Mouse (Mus musculus): ENCODE data around the gene Tmem211. TPM values are rescaled to one million over a fixed set of nuclear protein-coding genes. Genes with fewer than 3 reads are reported as not detected.

The Tmem211 gene
- polyA plus RNA-seq, 1 experiment from 2014 or later, result not detected

DNA sequence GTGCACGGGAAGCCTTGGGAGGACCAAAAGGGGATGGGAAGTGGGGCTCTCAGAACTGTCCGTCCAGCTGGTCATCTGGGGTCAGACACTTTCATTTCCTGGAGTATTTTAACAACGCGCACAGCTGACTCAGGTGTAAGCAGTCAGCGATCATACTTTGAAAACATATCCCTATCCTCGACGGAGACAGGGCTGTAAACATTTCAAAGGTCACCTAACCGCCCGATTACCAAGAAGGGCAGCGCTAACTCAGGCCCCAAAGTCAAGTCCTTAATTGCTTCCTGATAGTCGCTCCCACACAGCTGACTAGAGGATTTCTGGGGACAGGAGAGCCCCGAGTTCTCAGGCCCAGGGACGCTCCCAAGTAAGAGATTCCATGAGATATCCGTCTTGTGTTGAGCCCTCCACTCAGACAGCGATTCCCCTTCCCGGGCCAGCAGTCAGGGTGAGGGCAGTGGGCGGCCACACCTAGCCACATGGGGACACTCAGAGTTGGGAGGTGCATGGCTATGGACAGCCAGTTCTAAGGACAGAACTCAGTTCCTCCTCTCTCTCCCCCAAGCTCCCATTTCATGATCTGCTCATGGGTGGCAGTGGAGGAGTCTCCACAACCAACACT, 8.0 kb upstream of the Tmem211 start:
- Histone ChIP-seq H3K27me3 (ENCODE audit: control insufficient read depth, insufficient read depth, low read length) (no peaks in the 10 kb centered on the region), H3K4me2 (replicated peaks) (no peak overlapping the region), H3K36me3 (replicated peaks; ENCODE audit: control insufficient read depth, insufficient read depth) (no peaks in the 10 kb centered on the region), H3K4me3 (replicated peaks; ENCODE audit: low read length) (no peak overlapping the region), H3K9me3 (ENCODE audit: control insufficient read depth, low read length) (no peaks in the 10 kb centered on the region), H3K4me1 (replicated peaks; ENCODE audit: control insufficient read depth, insufficient read depth, low read length) (no peaks in the 10 kb centered on the region), H3K27ac (no peak overlapping the region), H3K9ac (no peak overlapping the region)
- DNase-seq (ENCODE audit: low spot score) (no peak), ATAC-seq (ENCODE audit: low FRiP score) (no peak)
- WGBS, result 87% methylated on average over 17 of the region's 17 CpGs

DNA sequence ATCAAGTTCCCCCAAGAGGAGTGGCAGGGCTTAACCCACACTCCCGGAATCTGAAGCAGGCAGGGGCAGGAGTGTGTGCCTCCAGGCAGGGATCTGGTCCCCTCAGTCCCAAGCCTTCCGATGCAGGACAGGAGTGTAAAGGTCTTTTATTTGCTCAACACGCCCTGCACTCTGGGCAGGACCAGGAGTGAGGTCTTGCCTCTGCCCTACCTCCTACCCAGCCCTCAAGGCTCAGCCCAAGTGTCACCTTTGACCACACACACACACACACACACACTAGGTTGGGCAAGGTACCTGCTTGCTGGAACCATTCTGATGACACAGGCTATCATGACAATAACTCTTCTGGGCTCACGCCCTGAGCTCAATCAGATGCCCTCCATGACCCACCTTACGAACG, 7.3 kb upstream of the Tmem211 start:
- H3K9ac ChIP-seq, result no peak overlapping the region
- no peaks in the 10 kb centered on the region for H3K36me3 ChIP-seq (replicated peaks; ENCODE audit: control insufficient read depth, insufficient read depth)
- ATAC-seq (ENCODE audit: low FRiP score) (no peak), DNase-seq (ENCODE audit: low spot score) (no peak)
- H3K4me1 ChIP-seq (replicated peaks; ENCODE audit: control insufficient read depth, insufficient read depth, low read length), result no peaks in the 10 kb centered on the region
- no peaks in the 10 kb centered on the region for H3K9me3 ChIP-seq (ENCODE audit: control insufficient read depth, low read length)
- WGBS, result 85% methylated on average over 6 of the region's 6 CpGs
- no peaks in the 10 kb centered on the region for H3K27me3 ChIP-seq (ENCODE audit: control insufficient read depth, insufficient read depth, low read length)
- no peak overlapping the region for H3K27ac ChIP-seq
- no peak overlapping the region for H3K4me3 ChIP-seq (replicated peaks; ENCODE audit: low read length)
- H3K4me2 ChIP-seq (replicated peaks), result no peak overlapping the region

DNA sequence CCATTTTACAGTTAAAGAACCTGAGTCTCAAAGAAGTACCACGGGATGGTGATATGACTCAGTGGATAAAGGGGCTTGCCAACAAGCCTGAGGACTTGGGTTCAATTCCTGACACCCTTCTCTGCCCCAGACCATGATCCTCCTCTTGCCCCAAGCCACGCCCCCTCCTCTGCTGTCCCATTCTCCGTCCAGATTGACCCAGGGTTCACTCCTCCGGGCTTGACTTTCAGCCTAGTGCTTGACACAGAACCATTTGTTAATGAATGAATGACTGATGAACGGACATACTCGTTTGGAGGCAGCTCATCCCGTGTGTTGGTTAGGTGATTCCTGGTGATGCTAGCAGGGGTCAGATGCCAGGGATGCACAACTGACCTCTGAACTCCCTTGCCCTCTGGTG, 6.8 kb upstream of the Tmem211 start:
- H3K9me3 ChIP-seq (ENCODE audit: control insufficient read depth, low read length), result no peaks in the 10 kb centered on the region
- no peaks in the 10 kb centered on the region for H3K4me1 ChIP-seq (replicated peaks; ENCODE audit: control insufficient read depth, insufficient read depth, low read length)
- 56% methylated on average over 7 of the region's 7 CpGs for WGBS
- no peak overlapping the region for H3K27ac ChIP-seq
- no peaks in the 10 kb centered on the region for H3K27me3 ChIP-seq (ENCODE audit: control insufficient read depth, insufficient read depth, low read length)
- H3K36me3 ChIP-seq (replicated peaks; ENCODE audit: control insufficient read depth, insufficient read depth), result no peaks in the 10 kb centered on the region
- no peak overlapping the region for H3K4me3 ChIP-seq (replicated peaks; ENCODE audit: low read length)
- no peak for DNase-seq (ENCODE audit: low spot score)
- H3K9ac ChIP-seq, result no peak overlapping the region
- H3K4me2 ChIP-seq (replicated peaks), result no peak overlapping the region
- ATAC-seq (ENCODE audit: low FRiP score), result no peak

DNA sequence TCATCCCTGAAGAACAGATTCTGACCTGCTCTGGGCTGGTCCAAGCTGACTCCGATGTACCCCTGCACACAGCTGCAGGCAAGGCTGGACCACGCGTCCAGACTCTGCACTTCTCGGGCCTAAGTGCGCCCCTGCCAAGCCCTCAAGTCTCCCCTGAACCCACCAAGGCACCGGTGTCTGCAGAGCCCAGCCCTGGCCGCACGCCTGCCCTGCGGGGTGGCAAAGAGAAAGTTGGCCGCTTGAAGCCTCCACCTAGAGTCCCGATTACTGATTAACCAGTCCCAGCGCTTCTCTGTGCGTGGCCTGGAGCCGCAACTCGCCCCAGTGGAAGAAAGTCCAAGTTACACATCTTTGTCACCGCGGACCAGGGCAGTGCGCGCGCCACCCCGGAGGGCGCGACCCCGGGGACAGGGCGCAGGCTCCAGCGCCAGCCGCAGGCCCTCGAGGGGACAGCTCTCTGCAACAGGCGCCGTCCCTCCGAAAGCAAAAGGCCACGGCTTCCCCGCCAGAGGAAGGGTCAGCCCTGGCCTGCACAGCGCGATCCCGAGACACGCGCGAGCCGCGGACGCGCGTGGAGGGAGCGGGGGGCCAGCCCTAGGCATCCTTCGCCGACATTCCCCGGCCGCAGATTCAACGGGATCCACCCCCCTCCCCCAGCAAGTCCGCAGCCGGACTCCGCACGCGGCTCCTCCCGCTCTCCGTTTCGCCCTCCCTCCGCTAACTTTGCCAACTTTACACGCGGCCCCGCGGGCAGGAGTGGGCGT, 6.1 kb upstream of the Tmem211 start:
- H3K4me3 ChIP-seq (replicated peaks; ENCODE audit: low read length), result peak overlapping the region; percentile 58
- H3K4me1 ChIP-seq (replicated peaks; ENCODE audit: control insufficient read depth, insufficient read depth, low read length), result 0 out of 2 replicates have a peak, but pooled peaks cover 3% of the 10 kb centered on the region
- no peaks in the 10 kb centered on the region for H3K36me3 ChIP-seq (replicated peaks; ENCODE audit: control insufficient read depth, insufficient read depth)
- H3K9ac ChIP-seq, result peak overlapping the region; percentile 44
- H3K27me3 ChIP-seq (ENCODE audit: control insufficient read depth, insufficient read depth, low read length), result no peaks in the 10 kb centered on the region
- H3K4me2 ChIP-seq (replicated peaks), result peak overlapping the region; percentile 69
- no peak for DNase-seq (ENCODE audit: low spot score)
- ATAC-seq (ENCODE audit: low FRiP score), result peak; percentile 31; the same call in 1 of the 2 replicates
- no peak overlapping the region for H3K27ac ChIP-seq
- 1% methylated on average over 59 of the region's 64 CpGs for WGBS
- no peaks in the 10 kb centered on the region for H3K9me3 ChIP-seq (ENCODE audit: control insufficient read depth, low read length)

DNA sequence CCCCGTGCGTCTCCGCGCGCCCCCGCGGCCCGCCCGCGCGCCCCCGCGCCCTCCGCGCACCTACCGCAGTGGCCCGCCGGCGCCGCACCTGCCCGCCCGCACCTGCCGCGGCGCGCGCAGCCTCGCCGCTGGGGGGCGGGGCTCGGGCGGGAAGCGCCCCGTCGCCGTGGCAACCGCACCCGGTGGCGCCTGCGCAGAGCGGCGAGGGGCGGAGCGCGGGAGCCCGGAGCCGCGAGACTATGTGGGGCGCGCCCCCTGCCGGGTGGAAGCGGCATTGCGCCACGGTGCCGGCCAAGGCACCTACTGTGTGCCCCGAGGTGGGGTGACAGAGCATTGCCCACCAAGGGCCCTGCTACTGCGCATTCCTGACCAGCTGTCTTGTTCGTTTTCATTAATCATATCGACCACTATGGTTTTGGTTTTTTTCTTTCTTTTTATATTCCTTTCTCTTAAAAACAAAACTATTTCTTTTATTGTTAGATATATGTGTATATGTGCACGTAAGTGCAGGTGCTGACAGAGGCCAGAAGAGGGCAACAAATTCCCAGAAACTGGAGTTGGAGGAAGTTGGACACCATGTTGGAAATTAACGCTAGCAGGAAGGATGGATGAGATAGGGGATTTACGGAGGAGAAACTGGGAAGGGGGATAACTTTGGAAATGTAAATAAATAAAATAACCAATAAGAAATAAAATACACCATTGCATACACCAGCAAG, 5.4 kb upstream of the Tmem211 start, which contains the start of gene 2900026A02Rik:
Gene 2900026A02Rik (minus strand): TSS at position 90 of the 719 bp plus-strand sequence.
- peak; percentile 33; the same call in 1 of the 2 replicates for ATAC-seq (ENCODE audit: low FRiP score)
- WGBS, result 9% methylated on average over 45 of the region's 62 CpGs

DNA sequence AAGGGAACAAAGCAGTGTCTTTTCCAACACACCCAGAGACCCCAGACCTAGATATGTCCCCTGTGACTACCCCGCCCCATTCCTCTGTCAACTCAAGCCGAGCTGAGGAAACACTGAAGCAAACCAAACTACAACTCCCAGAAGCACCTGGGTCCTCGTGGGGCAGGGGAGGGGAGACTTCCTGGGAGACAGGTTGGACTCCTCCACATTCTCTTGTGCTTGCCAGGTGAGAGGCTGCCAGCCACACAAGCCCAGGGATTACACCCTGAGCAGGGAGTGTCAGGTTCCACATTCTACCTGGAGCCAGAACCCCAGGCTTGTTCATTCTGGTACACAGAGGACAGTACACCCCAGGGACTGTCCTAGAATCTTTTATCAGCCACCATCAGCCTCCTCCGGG, 2.8 kb upstream of the Tmem211 start:
- H3K9me3 ChIP-seq (ENCODE audit: control insufficient read depth, low read length), result no peaks in the 10 kb centered on the region
- no peak overlapping the region for H3K27ac ChIP-seq
- DNase-seq (ENCODE audit: low spot score) (no peak), ATAC-seq (ENCODE audit: low FRiP score) (no peak)
- no peak overlapping the region for H3K9ac ChIP-seq
- H3K4me2 ChIP-seq (replicated peaks), result no peak overlapping the region
- H3K36me3 ChIP-seq (replicated peaks; ENCODE audit: control insufficient read depth, insufficient read depth), result no peaks in the 10 kb centered on the region
- H3K4me3 ChIP-seq (replicated peaks; ENCODE audit: low read length), result no peak overlapping the region
- H3K4me1 ChIP-seq (replicated peaks; ENCODE audit: control insufficient read depth, insufficient read depth, low read length), result peaks cover 11% of the 10 kb centered on the region; the same call in 1 of the 2 replicates
- WGBS, result 61% methylated on average over 4 of the region's 4 CpGs
- H3K27me3 ChIP-seq (ENCODE audit: control insufficient read depth, insufficient read depth, low read length), result no peaks in the 10 kb centered on the region

More for the DNA sequence above, 5.4 kb upstream of the Tmem211 start, which contains the start of gene 2900026A02Rik:
- Histone ChIP-seq H3K9ac (peak within 1 kb of the TSS; percentile 44), H3K9me3 (ENCODE audit: control insufficient read depth, low read length) (no peaks in the 10 kb centered on the region), H3K4me2 (replicated peaks) (peak within 1 kb of the TSS; percentile 69), H3K27me3 (ENCODE audit: control insufficient read depth, insufficient read depth, low read length) (no peaks in the 10 kb centered on the region), H3K36me3 (replicated peaks; ENCODE audit: control insufficient read depth, insufficient read depth) (no peaks in the 10 kb centered on the region), H3K4me1 (replicated peaks; ENCODE audit: control insufficient read depth, insufficient read depth, low read length) (peaks cover 10% of the 10 kb centered on the region; the same call in 1 of the 2 replicates), H3K27ac (no peak within 1 kb of the TSS), H3K4me3 (replicated peaks; ENCODE audit: low read length) (peak within 1 kb of the TSS; percentile 58)
- DNase-seq (ENCODE audit: low spot score), result peak; percentile 81

DNA sequence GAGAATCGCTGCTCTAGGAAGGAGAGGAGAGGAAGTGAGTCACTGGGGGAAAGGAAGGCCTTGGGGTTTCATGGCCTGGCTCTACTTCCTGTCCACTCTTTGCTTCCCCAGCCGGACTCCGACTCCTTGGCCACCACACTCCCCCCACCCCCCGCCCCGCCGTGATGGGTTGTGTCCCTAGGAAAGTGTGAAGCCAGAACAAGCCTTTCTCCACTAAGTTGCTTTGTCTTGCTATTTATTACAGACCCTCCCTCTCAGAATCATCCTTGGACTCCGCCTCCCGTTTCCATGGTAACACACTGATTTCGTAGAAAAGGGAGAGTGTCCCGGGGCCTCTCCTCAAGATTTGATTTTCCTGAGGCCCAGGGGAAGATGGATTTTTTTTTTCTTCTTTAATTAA, 1.4 kb upstream of the Tmem211 start:
- peak overlapping the region; percentile 15; the same call in 1 of the 2 replicates for H3K4me3 ChIP-seq (replicated peaks; ENCODE audit: low read length)
- no peaks in the 10 kb centered on the region for H3K36me3 ChIP-seq (replicated peaks; ENCODE audit: control insufficient read depth, insufficient read depth)
- peak overlapping the region; percentile 53 for H3K4me2 ChIP-seq (replicated peaks)
- H3K27ac ChIP-seq, result no peak overlapping the region
- no peak overlapping the region for H3K9ac ChIP-seq
- no peaks in the 10 kb centered on the region for H3K9me3 ChIP-seq (ENCODE audit: control insufficient read depth, low read length)
- H3K27me3 ChIP-seq (ENCODE audit: control insufficient read depth, insufficient read depth, low read length), result no peaks in the 10 kb centered on the region
- DNase-seq (ENCODE audit: low spot score), result peak; percentile 59
- 11% methylated on average over 10 of the region's 10 CpGs for WGBS
- ATAC-seq (ENCODE audit: low FRiP score), result no peak
- H3K4me1 ChIP-seq (replicated peaks; ENCODE audit: control insufficient read depth, insufficient read depth, low read length), result peaks cover 11% of the 10 kb centered on the region; the same call in 1 of the 2 replicates

DNA sequence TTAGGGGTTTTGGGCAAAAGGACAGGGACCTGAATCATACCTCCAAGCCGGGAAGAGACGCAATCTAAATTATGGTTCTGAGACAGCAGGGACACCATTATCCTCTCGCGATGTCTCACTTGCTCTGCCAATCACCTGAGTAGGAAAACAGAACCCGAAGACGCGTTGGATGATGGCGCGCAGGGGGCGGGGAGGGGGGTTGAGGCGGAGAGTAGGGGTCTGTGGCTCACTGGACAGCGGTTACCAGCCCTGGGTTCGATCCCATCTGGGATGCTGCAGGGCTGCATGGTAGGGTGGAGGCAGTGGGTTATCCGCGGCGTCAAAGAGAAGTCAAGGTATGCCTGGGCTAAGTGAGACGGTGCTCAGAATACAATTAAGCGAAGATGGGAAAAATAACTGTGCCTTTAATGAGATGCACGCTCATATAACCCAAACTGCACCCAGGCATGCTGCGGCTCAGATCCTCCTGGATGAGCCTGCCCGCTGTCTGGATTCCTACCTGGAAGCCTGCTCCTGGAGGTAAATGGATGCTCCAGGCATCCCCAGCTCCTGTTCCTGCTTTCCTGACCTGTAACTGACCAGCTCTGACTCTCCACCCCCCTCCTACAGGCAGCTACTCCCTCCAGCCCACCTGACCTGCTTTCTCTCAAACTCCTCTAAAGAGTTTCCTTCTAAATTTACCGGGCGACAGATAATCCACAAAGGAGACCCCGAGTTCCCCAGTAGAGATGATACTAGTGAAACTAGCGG, 848 bp upstream of the Tmem211 start:
- Histone ChIP-seq H3K4me3 (replicated peaks; ENCODE audit: low read length) (peak overlapping the region; percentile 15; the same call in 1 of the 2 replicates), H3K4me2 (replicated peaks) (peak overlapping the region; percentile 53), H3K27ac (peak overlapping the region; percentile 51), H3K27me3 (ENCODE audit: control insufficient read depth, insufficient read depth, low read length) (no peaks in the 10 kb centered on the region), H3K4me1 (replicated peaks; ENCODE audit: control insufficient read depth, insufficient read depth, low read length) (peaks cover 11% of the 10 kb centered on the region; the same call in 1 of the 2 replicates), H3K9ac (peak overlapping the region; percentile 52), H3K36me3 (replicated peaks; ENCODE audit: control insufficient read depth, insufficient read depth) (no peaks in the 10 kb centered on the region), H3K9me3 (ENCODE audit: control insufficient read depth, low read length) (no peaks in the 10 kb centered on the region)
- no peak for DNase-seq (ENCODE audit: low spot score)
- ATAC-seq (ENCODE audit: low FRiP score), result no peak
- WGBS, result 12% methylated on average over 25 of the region's 25 CpGs

All from hindbrain, embryonic 14.5 days (tissue).